In the genomic region with DNA sequence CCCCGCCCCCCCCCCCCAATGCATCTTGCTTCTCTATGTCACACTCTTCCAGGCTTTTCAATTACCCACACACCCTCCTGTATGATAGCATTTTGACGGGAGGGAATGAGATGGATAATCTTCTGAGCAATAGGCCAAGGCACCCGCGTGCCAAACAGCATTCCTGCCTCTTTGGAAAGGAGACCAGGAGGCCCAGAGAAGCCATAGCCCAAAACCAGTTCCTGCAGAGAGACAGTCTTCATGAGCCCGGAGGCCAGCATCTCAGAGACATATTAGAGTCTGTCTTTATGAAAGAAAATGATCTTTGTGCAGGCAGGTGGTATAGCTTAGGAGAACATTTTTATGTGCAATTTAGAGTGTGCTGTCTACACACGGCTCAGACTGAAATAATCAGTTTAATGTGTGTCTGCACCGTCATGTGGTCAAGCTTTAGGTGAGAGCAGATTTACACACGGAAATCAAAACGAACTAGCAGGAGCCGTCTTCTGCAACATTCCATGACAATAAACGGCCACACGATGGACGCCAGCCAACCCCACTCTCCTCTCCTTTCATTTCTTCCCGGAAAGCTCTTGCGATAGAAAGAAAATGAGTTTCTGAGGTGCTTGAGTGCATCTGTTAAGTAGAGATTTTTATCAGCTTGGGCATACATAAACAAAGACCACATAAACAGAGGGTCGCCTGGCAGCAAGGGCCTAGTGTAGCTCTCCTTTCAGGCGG, we compare ENCODE assay signal across 9 mouse cellular contexts.
DNase-seq lines count a peak whose midpoint lies in the region; ATAC-seq and TF ChIP-seq lines count a peak whose summit lies in the region.
"Had no signal": no experiment of that assay in that cellular context is flagged by ENCODE, and none has a peak within 500 bp of the region (broad histone marks: within the 10 kb centered on the region; RNA-seq: fewer than 3 reads in every experiment).

No protein-coding gene starts in this region.

- TF ChIP-seq CTCF in stomach, postnatal 0 days (IDR thresholded peaks at IDR 0.05; ENCODE audit: low read depth), result no peak

- TF ChIP-seq EP300 in stomach, postnatal 0 days (optimal IDR thresholded peaks at IDR 0.05), result no peak

- peaks cover 2% of the 10 kb centered on the region; the same call in 1 of the 2 replicates for H3K4me1 ChIP-seq in hindbrain, embryonic 16.5 days (ENCODE audit: control insufficient read depth, insufficient read depth, low read depth, low read length)
- H3K4me1 ChIP-seq in stomach, postnatal 0 days (replicated peaks; ENCODE audit: control insufficient read depth, insufficient read depth), result no peaks in the 10 kb centered on the region

- no peaks in the 10 kb centered on the region for H3K9me3 ChIP-seq in hindbrain, embryonic 16.5 days (ENCODE audit: control insufficient read depth, low read length)
- H3K9me3 ChIP-seq in stomach, postnatal 0 days (ENCODE audit: control insufficient read depth, low read length), result no peaks in the 10 kb centered on the region

- no peaks in the 10 kb centered on the region for H3K27me3 ChIP-seq in hindbrain, embryonic 16.5 days (replicated peaks; ENCODE audit: control insufficient read depth, insufficient read depth, low read length)
- H3K27me3 ChIP-seq in stomach, postnatal 0 days (ENCODE audit: control insufficient read depth, insufficient read depth, low read length), result no peaks in the 10 kb centered on the region

- intact Hi-C loops in heart, postnatal 10 days (cut with DNase I), result no loop called here
- intact Hi-C loops in heart, postnatal 25 days (cut with DNase I), result no loop called here

- no peak overlapping the region for H3K9ac ChIP-seq in hindbrain, embryonic 16.5 days (ENCODE audit: low read depth, low read length)
- no peak overlapping the region for H3K9ac ChIP-seq in stomach, postnatal 0 days (ENCODE audit: low read length)

- 50% methylated on average over 17 of the region's 17 CpGs for WGBS in hindbrain, embryonic 16.5 days
- 38% methylated on average over 17 of the region's 17 CpGs for WGBS in stomach, postnatal 0 days

- ATAC-seq in hindbrain, embryonic 16.5 days, result peak; percentile 34; the same call in 1 of the 2 replicates
- no peak for ATAC-seq in stomach, postnatal 0 days (ENCODE audit: low FRiP score, low TSS enrichment)

- H3K4me2 ChIP-seq in hindbrain, embryonic 16.5 days (ENCODE audit: low read length), result no peak overlapping the region
- no peak overlapping the region for H3K4me2 ChIP-seq in stomach, postnatal 0 days (replicated peaks; ENCODE audit: low read depth)

- no peak overlapping the region for H3K4me3 ChIP-seq in hindbrain, embryonic 16.5 days (ENCODE audit: low read length)
- H3K4me3 ChIP-seq in stomach, postnatal 0 days (ENCODE audit: low read depth, low read length), result no peak overlapping the region

- peak overlapping the region; percentile 39; the same call in 1 of the 2 replicates for H3K27ac ChIP-seq in hindbrain, embryonic 16.5 days (ENCODE audit: low read depth, low read length)
- peak overlapping the region; percentile 49; the same call in 1 of the 2 replicates for H3K27ac ChIP-seq in stomach, postnatal 0 days (replicated peaks)
- H3K27ac ChIP-seq: macrophage had no signal

- peak; percentile 8 to 22 for DNase-seq in heart, postnatal 10 days
- DNase-seq in heart, postnatal 25 days (ENCODE audit: low spot score), result no peak
- peak; percentile 51 for DNase-seq in testis, postnatal 10 days (ENCODE audit: low spot score)
- no peak for DNase-seq in testis, postnatal 14 days (ENCODE audit: low spot score)
- DNase-seq in stomach, postnatal 0 days (ENCODE audit: low spot score), result no peak
- DNase-seq in spleen, adult 12 weeks (ENCODE audit: low spot score), result no peak
- no peak for DNase-seq in urinary bladder, postnatal 10 days (ENCODE audit: low spot score)

- no peaks in the 10 kb centered on the region for H3K36me3 ChIP-seq in hindbrain, embryonic 16.5 days (ENCODE audit: control insufficient read depth, insufficient read depth, low read length)
- no peaks in the 10 kb centered on the region for H3K36me3 ChIP-seq in stomach, postnatal 0 days (ENCODE audit: control insufficient read depth, insufficient read depth, low read length)

Comparison
In these comparisons a context has a peak if more than half of its experiments do, and no peak if none do; other contexts are left out.
1. DNase-seq: peak in heart, postnatal 10 days (2 of 2) and testis, postnatal 10 days (single experiment); none in heart, postnatal 25 days (single experiment), testis, postnatal 14 days (single experiment), stomach, postnatal 0 days (single experiment), spleen, adult 12 weeks (single experiment) and urinary bladder, postnatal 10 days (single experiment).